Mouse (Mus musculus) MEL (cell line): ENCODE data around the gene Rhov. TPM values are rescaled to one million over a fixed set of nuclear protein-coding genes. Genes with fewer than 3 reads are reported as not detected.

Experiments
- DNase-seq: peaks from one replicate; pipeline ENCODE4 v3.0.0; 2011; ENCODE audit warnings: low read depth, low spot score
- H3K27ac ChIP-seq: 2 replicates; pipeline ENCODE4 v1.5.1; 2012; ENCODE audit warnings: low read depth, mild to moderate bottlenecking, control low read depth, low read length, moderate library complexity; ENCODE audit not compliant: control insufficient read depth
- H3K27me3 ChIP-seq, 2 experiments: fragments of 150-350 bp in 1 of 2; sonication (generic) in 1 of 2; 2 replicates each; pipeline ENCODE4 v1.6.1; 2012; ENCODE audit warnings: low read length in 2 of 2, mild to moderate bottlenecking in 2 of 2, improper control_type of control experiment in 1 of 2, moderate library complexity in 1 of 2; ENCODE audit not compliant: insufficient read depth in 2 of 2, control insufficient read depth in 1 of 2
- H3K36me3 ChIP-seq, 2 experiments: 2 replicates each; pipeline ENCODE4 v1.6.1; 2012 to 2014; ENCODE audit warnings: low read length in 2 of 2, improper control_type of control experiment in 1 of 2, inconsistent platforms in 1 of 2, mild to moderate bottlenecking in 1 of 2; ENCODE audit not compliant: insufficient read depth in 2 of 2, control insufficient read depth in 1 of 2
- H3K4me1 ChIP-seq, 2 experiments: fragments of 150-350 bp in 1 of 2; sonication (generic) in 1 of 2; 2 replicates each; pipeline ENCODE4 v1.6.1; 2012; ENCODE audit warnings: low read length in 2 of 2, improper control_type of control experiment in 1 of 2, mild to moderate bottlenecking in 1 of 2; ENCODE audit not compliant: insufficient read depth in 2 of 2, control insufficient read depth in 1 of 2
- H3K4me3 ChIP-seq, 2 experiments: fragments of 150-350 bp in 1 of 2; sonication (generic) in 1 of 2; 2 replicates each; pipeline ENCODE4 v1.5.1; 2012; ENCODE audit warnings: low read depth in 2 of 2, low read length in 2 of 2, mild to moderate bottlenecking in 2 of 2, moderate library complexity in 2 of 2, control low read depth in 1 of 2, improper control_type of control experiment in 1 of 2; ENCODE audit not compliant: control insufficient read depth in 1 of 2, insufficient read depth in 1 of 2
- H3K79me2 ChIP-seq: 2 replicates; pipeline ENCODE4 v1.6.1; 2012; ENCODE audit warnings: mild to moderate bottlenecking, low read length, moderate library complexity; ENCODE audit not compliant: control insufficient read depth, poor library complexity, insufficient read depth
- H3K9ac ChIP-seq: 2 replicates; pipeline ENCODE4 v1.6.1; 2012; ENCODE audit warnings: low read depth, mild to moderate bottlenecking, control low read depth, low read length, moderate library complexity; ENCODE audit not compliant: control insufficient read depth, poor library complexity, severe bottlenecking
- H3K9me3 ChIP-seq: fragments of 150-350 bp; sonication (generic); replicated peaks from 2 replicates; pipeline ENCODE4 v1.6.1; 2012; ENCODE audit warnings: mild to moderate bottlenecking, low read length, improper control_type of control experiment, moderate library complexity; ENCODE audit not compliant: insufficient read depth
- CHD1 ChIP-seq: IDR thresholded peaks from 2 replicates; pipeline ENCODE4 v1.6.1; 2012; ENCODE audit warnings: low read depth, mild to moderate bottlenecking, inconsistent platforms, low read length, improper control_type of control experiment
- CHD2 ChIP-seq: IDR thresholded peaks from 2 replicates; pipeline ENCODE4 v1.6.1; 2011; ENCODE audit warnings: low read length, improper control_type of control experiment
- E2F4 ChIP-seq: IDR thresholded peaks from 2 replicates; pipeline ENCODE4 v1.6.1; 2011; ENCODE audit warnings: low read depth, low read length, improper control_type of control experiment, borderline replicate concordance
- ELF1 ChIP-seq: IDR thresholded peaks from 2 replicates; pipeline ENCODE4 v1.6.1; 2014; ENCODE audit warnings: low read depth, mild to moderate bottlenecking, inconsistent platforms, low read length, improper control_type of control experiment, moderate library complexity
- EP300 ChIP-seq, 2 experiments: IDR thresholded peaks; 2 replicates each; pipeline ENCODE4 v1.6.1; 2011; ENCODE audit warnings: improper control_type of control experiment in 2 of 2, low read length in 2 of 2, low read depth in 1 of 2, mild to moderate bottlenecking in 1 of 2
- GATA1 ChIP-seq: IDR thresholded peaks from 2 replicates; pipeline ENCODE4 v1.6.1; 2011; ENCODE audit warnings: low read depth, low read length, improper control_type of control experiment
- JUND ChIP-seq: IDR thresholded peaks from 2 replicates; pipeline ENCODE4 v1.6.1; 2011; ENCODE audit warnings: low read depth, mild to moderate bottlenecking, improper control_type of control experiment, low read length
- KAT2A ChIP-seq: conservative IDR thresholded peaks from 2 replicates; pipeline ENCODE4 v1.6.1; 2012; ENCODE audit warnings: low read depth, low read length, improper control_type of control experiment, inconsistent platforms
- MAZ ChIP-seq: IDR thresholded peaks from 2 replicates; pipeline ENCODE4 v1.6.1; 2012; ENCODE audit warnings: low read depth, mild to moderate bottlenecking, inconsistent platforms, low read length, improper control_type of control experiment
- MEF2A ChIP-seq: IDR thresholded peaks from 2 replicates; pipeline ENCODE4 v1.6.1; 2014; ENCODE audit warnings: low read depth, mild to moderate bottlenecking, inconsistent platforms, low read length, improper control_type of control experiment; ENCODE audit not compliant: poor library complexity, insufficient replicate concordance, severe bottlenecking; ENCODE audit errors: extremely low read depth
- MYB ChIP-seq: IDR thresholded peaks from 2 replicates; pipeline ENCODE4 v1.6.1; 2011; ENCODE audit warnings: mild to moderate bottlenecking, low read depth, low read length, improper control_type of control experiment
- NRF1 ChIP-seq: IDR thresholded peaks from 2 replicates; pipeline ENCODE4 v1.6.1; 2014; ENCODE audit warnings: low read depth, mild to moderate bottlenecking, inconsistent platforms, low read length, improper control_type of control experiment, moderate library complexity; ENCODE audit not compliant: poor library complexity, insufficient read depth, severe bottlenecking
- POLR2A ChIP-seq, 2 experiments: IDR thresholded peaks; 2 replicates each; pipeline ENCODE4 v1.6.1; 2011 to 2012; ENCODE audit warnings: low read length in 2 of 2, mild to moderate bottlenecking in 2 of 2, control low read depth in 1 of 2, improper control_type of control experiment in 1 of 2, low read depth in 1 of 2, moderate library complexity in 1 of 2; ENCODE audit not compliant: control insufficient read depth in 1 of 2, insufficient read depth in 1 of 2, poor library complexity in 1 of 2
- POLR2AphosphoS2 ChIP-seq: IDR thresholded peaks from 2 replicates; pipeline ENCODE4 v1.6.1; 2011; ENCODE audit warnings: low read length, improper control_type of control experiment
- POLR2AphosphoS5 ChIP-seq: IDR thresholded peaks from 2 replicates; pipeline ENCODE4 v1.6.1; 2012; ENCODE audit warnings: low read depth, borderline replicate concordance, mild to moderate bottlenecking, inconsistent platforms, low read length, moderate library complexity, mixed read lengths
- SIN3A ChIP-seq: IDR thresholded peaks from 2 replicates; pipeline ENCODE4 v1.6.1; 2012; ENCODE audit warnings: low read length, improper control_type of control experiment, inconsistent platforms
- TAL1 ChIP-seq: IDR thresholded peaks from 2 replicates; pipeline ENCODE4 v1.6.1; 2012; ENCODE audit warnings: mild to moderate bottlenecking, inconsistent platforms, low read length, moderate library complexity, mixed read lengths
- TBP ChIP-seq: IDR thresholded peaks from 2 replicates; pipeline ENCODE4 v1.8.0; 2011; ENCODE audit warnings: low read depth, low read length, improper control_type of control experiment
- TCF12 ChIP-seq: IDR thresholded peaks from 2 replicates; pipeline ENCODE4 v1.6.1; 2014; ENCODE audit warnings: low read depth, mild to moderate bottlenecking, inconsistent platforms, low read length, improper control_type of control experiment, moderate library complexity
- UBTF ChIP-seq: IDR thresholded peaks from 2 replicates; pipeline ENCODE4 v1.6.1; 2012; ENCODE audit warnings: low read depth, mild to moderate bottlenecking, inconsistent platforms, low read length, improper control_type of control experiment, moderate library complexity, borderline replicate concordance; ENCODE audit not compliant: insufficient read depth
- ZC3H11A ChIP-seq: IDR thresholded peaks from 2 replicates; pipeline ENCODE4 v1.6.1; 2012; ENCODE audit warnings: low read depth, mild to moderate bottlenecking, inconsistent platforms, low read length, improper control_type of control experiment
- ZKSCAN1 ChIP-seq: IDR thresholded peaks from 2 replicates; pipeline ENCODE4 v1.6.1; 2012; ENCODE audit warnings: low read depth, mild to moderate bottlenecking, inconsistent platforms, low read length, improper control_type of control experiment, moderate library complexity
- ZNF384 ChIP-seq: IDR thresholded peaks from 2 replicates; pipeline ENCODE4 v1.6.1; 2012; ENCODE audit warnings: low read depth, mild to moderate bottlenecking, inconsistent platforms, low read length, improper control_type of control experiment
- polyA plus RNA-seq, 2 experiments: library from polyadenylated mRNA; stranded (reverse) in 1 of 2; unstranded in 1 of 2; fragments of >175 nt in 1 of 2; fragments of >200 nt in 1 of 2; gene quantifications; 2 replicates each; pipeline versions ENCODE4 v1.2.1 to v1.2.4; 2012; ENCODE audit warnings: low replicate concordance in 2 of 2, low read depth in 1 of 2; ENCODE audit not compliant: insufficient read length in 2 of 2, insufficient read depth in 1 of 2, missing spikeins in 1 of 2
- total RNA-seq: library from RNA; depleted of rRNA; stranded (reverse); fragments of 300-350 nt; gene quantifications from 2 replicates; pipeline ENCODE4 v1.2.3, GENCODE M21; 2012

The Rhov gene
- total and polyA plus RNA-seq, 3 experiments, result not detected

DNA sequence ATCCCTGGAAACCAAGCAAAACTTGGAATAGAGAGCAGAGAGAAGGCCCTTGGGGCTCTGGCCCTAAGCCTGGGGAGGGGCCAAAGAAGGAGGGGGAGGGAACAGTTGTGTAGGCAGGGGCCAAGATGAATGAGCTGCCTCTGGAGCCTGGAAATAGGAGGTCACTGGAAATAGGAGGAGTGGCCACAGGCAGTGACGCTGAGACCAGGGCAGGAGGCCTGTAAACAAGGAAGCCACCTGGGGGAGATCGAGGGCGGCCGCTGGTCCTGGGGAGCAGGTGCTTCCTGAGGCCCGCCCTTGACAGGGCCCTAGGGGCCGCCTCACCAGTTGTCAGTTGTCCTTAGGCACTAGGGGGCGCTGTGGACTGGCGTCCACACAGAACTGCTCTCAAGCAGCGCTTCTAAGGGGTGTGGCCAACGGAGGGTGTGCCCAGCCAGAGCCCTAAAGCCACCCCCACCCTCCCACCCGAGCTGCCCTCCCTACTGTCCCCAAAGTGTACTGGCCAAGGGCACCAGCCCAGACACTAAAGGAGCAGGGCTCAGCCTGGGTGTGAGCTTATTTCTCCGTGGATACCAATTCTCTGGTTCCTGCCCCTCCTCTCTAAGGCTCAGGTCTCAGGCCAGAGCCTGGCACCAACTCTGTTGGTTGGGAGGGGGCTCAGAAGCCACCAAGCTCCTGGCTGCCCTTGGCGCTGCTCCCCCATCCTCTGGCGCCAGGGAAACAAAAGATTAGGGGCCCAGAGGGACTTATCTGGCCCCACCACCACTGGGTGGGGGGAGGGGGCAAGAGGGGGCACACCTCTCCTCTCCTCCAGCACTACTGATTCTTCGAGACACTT, 29.1 kb upstream of the Rhov start (continued):
- TF ChIP-seq TAL1 (peak; percentile 46; the same call in 1 of the 2 replicates), CHD2 (no peak), GATA1 (no peak), CHD1 (no peak), POLR2A (IDR thresholded peaks at IDR 0.05; ENCODE audit: control insufficient read depth in 1 of 2, insufficient read depth in 1 of 2, low read depth in 1 of 2, low read length in 2 of 2, poor library complexity in 1 of 2) (no peak)

DNA sequence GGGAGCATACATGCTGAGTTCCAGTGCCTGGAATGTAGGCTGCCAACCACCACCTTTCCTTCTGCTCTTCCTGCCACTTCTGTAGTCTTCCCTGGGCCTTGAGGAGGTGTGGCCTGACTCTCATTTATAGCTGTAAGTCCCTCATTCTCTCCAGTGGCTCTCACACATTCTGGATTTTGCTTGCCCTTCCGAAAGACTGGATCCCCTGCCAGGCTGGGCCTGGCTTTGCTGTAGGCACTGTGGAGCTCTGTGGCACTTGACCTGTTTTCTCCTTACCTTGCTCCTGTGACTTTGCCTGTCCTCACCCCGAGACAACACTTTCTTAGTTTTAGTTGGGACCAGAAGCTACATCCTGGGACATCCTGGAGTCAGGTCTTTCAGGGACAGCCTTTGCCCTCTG, 27.8 kb upstream of the Rhov start:
- Histone ChIP-seq H3K27ac (no peak overlapping the region), H3K9ac (no peak overlapping the region), H3K27me3 (no peaks in the 10 kb centered on the region), H3K4me1 (peaks cover 8 to 15% of the 10 kb centered on the region in 2 experiments; a peak in 3 of 4 replicates), H3K79me2 (peaks cover 10% of the 10 kb centered on the region), H3K9me3 (no peaks in the 10 kb centered on the region), H3K4me3 (no peak overlapping the region), H3K36me3 (peaks cover 7 to 14% of the 10 kb centered on the region in 2 experiments; a peak in 3 of 4 replicates)
- TF ChIP-seq TBP (no peak), KAT2A (no peak), SIN3A (no peak), POLR2AphosphoS2 (no peak), ZNF384 (no peak), POLR2AphosphoS5 (no peak), NRF1 (no peak), ELF1 (no peak), GATA1 (no peak), TCF12 (no peak), MEF2A (no peak), E2F4 (no peak), ZKSCAN1 (no peak), CHD2 (no peak), MYB (no peak), MAZ (no peak), JUND (no peak), UBTF (no peak), ZC3H11A (no peak), EP300 (IDR thresholded peaks at IDR 0.05; ENCODE audit: low read depth in 1 of 2, low read length in 2 of 2) (no peak)
- no peak for DNase-seq
